Mouse (Mus musculus) midbrain, embryonic 14.5 days (tissue): ENCODE results near the gene Galr2. TPM values are rescaled to one million over a fixed set of nuclear protein-coding genes. Genes with fewer than 3 reads are reported as not detected.

Experiments used
- ATAC-seq: fragments of 200-750 bp; cut with Nextera tagmentation; 2 replicates; pipeline ENCODE4 v1.8.0; 2017; ENCODE audit warnings: moderate number of reproducible peaks, moderate library complexity; ENCODE audit not compliant: low FRiP score, low TSS enrichment
- DNase-seq: peaks from one replicate; pipeline ENCODE4 v3.0.0-alpha.2; 2015
- H3K27ac ChIP-seq: fragments of 300-500 bp; sonication (generic); replicated peaks from 2 replicates; pipeline ENCODE4 v1.5.1; 2014; ENCODE audit warnings: mild to moderate bottlenecking, low read depth, low read length, moderate library complexity
- H3K27me3 ChIP-seq: fragments of 300-500 bp; sonication (generic); 2 replicates; pipeline ENCODE4 v1.6.1; 2014; ENCODE audit warnings: low read length, control low read depth, mixed read lengths; ENCODE audit not compliant: control insufficient read depth, insufficient read depth
- H3K36me3 ChIP-seq: fragments of 300-500 bp; sonication (generic); 2 replicates; pipeline ENCODE4 v1.6.1; 2014; ENCODE audit warnings: low read length, control low read depth; ENCODE audit not compliant: control insufficient read depth, insufficient read depth
- H3K4me1 ChIP-seq: fragments of 300-500 bp; sonication (generic); 2 replicates; pipeline ENCODE4 v1.6.1; 2014; ENCODE audit warnings: mild to moderate bottlenecking, antibody characterized with exemption, low read length, control low read depth; ENCODE audit not compliant: control insufficient read depth, insufficient read depth
- H3K4me2 ChIP-seq: fragments of 300-500 bp; sonication (generic); 2 replicates; pipeline ENCODE4 v1.6.1; 2014; ENCODE audit warnings: mild to moderate bottlenecking, low read length, moderate library complexity
- H3K4me3 ChIP-seq: fragments of 300-500 bp; sonication (generic); replicated peaks from 2 replicates; pipeline ENCODE4 v1.5.1; 2014; ENCODE audit warnings: low read depth, low read length
- H3K9ac ChIP-seq: fragments of 300-500 bp; sonication (generic); replicated peaks from 2 replicates; pipeline ENCODE4 v1.6.1; 2014; ENCODE audit warnings: mild to moderate bottlenecking, low read length, moderate library complexity
- H3K9me3 ChIP-seq: fragments of 300-500 bp; sonication (generic); 2 replicates; pipeline ENCODE4 v1.6.1; 2016; ENCODE audit warnings: low read length, control low read depth, mixed read lengths; ENCODE audit not compliant: control insufficient read depth
- WGBS: fragments of 180-500 bp; shearing (Covaris S2); extraction: QIAGEN DNeasy Blood & Tissue Kit; methylation state at CpG from one replicate; pipeline ENCODE4 v1.1.7; 2014; 5-methylcytosine and 5-hydroxymethylcytosine counted together
- polyA plus RNA-seq: library from polyadenylated mRNA; unstranded; fragments of >200 nt; fragmentation: Nextera tagmentation; extraction: Ambion mirVana; gene quantifications from 2 replicates; pipeline ENCODE4 v1.2.1, GENCODE M21; 2014

Gene Galr2
- polyA plus RNA-seq, 1 experiment from 2014 or later = 0.30 TPM

- Histone ChIP-seq H3K27ac (no peak overlapping the region), H3K9ac (no peak overlapping the region), H3K4me1 (no peaks in the 10 kb centered on the region), H3K4me2 (no peak overlapping the region), H3K36me3 (peaks cover 100% of the 10 kb centered on the region), H3K4me3 (no peak overlapping the region), H3K9me3 (no peaks in the 10 kb centered on the region), H3K27me3 (no peaks in the 10 kb centered on the region)
- ATAC-seq (no peak), DNase-seq (no peak)
- WGBS = 91% methylated on average over 14 of the region's 14 CpGs
Measured at GRCm38 (mm10) chr11:116247502-116248222, 33.1 kb upstream of the Galr2 start.

GRCm38 (mm10) chr11:116250898-116251297, 29.8 kb upstream of the Galr2 start:
- WGBS = 96% methylated on average over 8 of the region's 8 CpGs
- no peak overlapping the region for H3K4me2 ChIP-seq

DNA sequence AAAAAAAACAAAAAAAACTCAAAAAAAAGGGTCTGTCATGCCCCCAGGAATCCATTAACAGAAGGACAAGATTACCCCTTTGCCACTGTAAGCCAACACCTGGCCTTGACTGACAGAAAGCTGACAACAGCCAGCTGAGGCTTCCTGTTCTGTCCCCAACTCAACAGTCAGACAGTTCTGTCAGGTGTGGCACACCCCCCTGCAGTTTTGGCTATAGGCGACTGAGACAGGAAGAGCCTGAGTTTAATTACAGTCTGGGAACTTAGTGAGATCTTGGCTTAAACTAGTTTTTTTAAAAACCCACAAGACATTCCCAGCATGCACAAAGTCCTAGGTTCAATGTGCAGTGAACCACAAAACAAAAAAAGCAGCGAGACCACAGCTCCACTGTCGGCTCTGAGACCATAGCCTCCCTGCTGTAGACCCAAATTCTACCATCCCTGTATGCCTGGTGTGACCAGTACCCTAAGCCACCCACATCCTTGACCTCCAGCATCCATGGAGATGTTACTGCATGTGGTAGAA, 27.6 kb upstream of the Galr2 start:
- WGBS = 91% methylated on average over 3 of the region's 3 CpGs
- no peaks in the 10 kb centered on the region for H3K9me3 ChIP-seq
- DNase-seq = no peak
- no peak for ATAC-seq
- no peaks in the 10 kb centered on the region for H3K4me1 ChIP-seq
- peaks cover 88% of the 10 kb centered on the region for H3K36me3 ChIP-seq
- no peak overlapping the region for H3K27ac ChIP-seq
- H3K4me3 ChIP-seq = no peak overlapping the region
- no peak overlapping the region for H3K9ac ChIP-seq
- no peak overlapping the region for H3K4me2 ChIP-seq
- H3K27me3 ChIP-seq = no peaks in the 10 kb centered on the region

More at GRCm38 (mm10) chr11:116250898-116251297, 29.8 kb upstream of the Galr2 start:
- H3K36me3 ChIP-seq = peaks cover 98% of the 10 kb centered on the region
- H3K9me3 ChIP-seq = no peaks in the 10 kb centered on the region
- no peak for DNase-seq
- no peak for ATAC-seq
- no peaks in the 10 kb centered on the region for H3K4me1 ChIP-seq
- no peaks in the 10 kb centered on the region for H3K27me3 ChIP-seq
- H3K4me3 ChIP-seq = no peak overlapping the region
- H3K9ac ChIP-seq = no peak overlapping the region
- no peak overlapping the region for H3K27ac ChIP-seq

DNA sequence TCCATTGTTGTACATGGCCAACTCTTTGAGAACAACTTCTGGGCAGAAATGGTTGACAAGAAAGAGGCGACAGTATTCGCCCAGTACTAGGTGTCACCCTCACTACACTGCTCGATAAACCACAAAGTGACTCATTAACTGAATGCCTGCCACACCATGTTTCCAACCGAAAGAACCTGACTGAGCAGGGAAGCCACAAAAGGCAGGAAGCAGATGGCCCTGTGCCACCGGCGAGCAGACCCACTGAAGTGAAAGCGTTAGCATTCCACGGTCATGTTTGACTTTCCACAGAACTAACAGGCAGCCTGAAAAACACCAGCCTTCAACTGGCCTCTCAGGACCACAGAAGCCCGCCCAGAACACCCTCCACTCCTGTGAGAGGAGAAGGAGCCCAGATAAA, 26.1 kb upstream of the Galr2 start:
- Histone ChIP-seq H3K27me3 (no peaks in the 10 kb centered on the region), H3K4me2 (no peak overlapping the region), H3K4me3 (no peak overlapping the region), H3K9me3 (no peaks in the 10 kb centered on the region), H3K36me3 (peaks cover 87% of the 10 kb centered on the region), H3K9ac (no peak overlapping the region), H3K4me1 (no peaks in the 10 kb centered on the region), H3K27ac (no peak overlapping the region)
- ATAC-seq (no peak), DNase-seq (no peak)
- 90% methylated on average over 9 of the region's 9 CpGs for WGBS

DNA sequence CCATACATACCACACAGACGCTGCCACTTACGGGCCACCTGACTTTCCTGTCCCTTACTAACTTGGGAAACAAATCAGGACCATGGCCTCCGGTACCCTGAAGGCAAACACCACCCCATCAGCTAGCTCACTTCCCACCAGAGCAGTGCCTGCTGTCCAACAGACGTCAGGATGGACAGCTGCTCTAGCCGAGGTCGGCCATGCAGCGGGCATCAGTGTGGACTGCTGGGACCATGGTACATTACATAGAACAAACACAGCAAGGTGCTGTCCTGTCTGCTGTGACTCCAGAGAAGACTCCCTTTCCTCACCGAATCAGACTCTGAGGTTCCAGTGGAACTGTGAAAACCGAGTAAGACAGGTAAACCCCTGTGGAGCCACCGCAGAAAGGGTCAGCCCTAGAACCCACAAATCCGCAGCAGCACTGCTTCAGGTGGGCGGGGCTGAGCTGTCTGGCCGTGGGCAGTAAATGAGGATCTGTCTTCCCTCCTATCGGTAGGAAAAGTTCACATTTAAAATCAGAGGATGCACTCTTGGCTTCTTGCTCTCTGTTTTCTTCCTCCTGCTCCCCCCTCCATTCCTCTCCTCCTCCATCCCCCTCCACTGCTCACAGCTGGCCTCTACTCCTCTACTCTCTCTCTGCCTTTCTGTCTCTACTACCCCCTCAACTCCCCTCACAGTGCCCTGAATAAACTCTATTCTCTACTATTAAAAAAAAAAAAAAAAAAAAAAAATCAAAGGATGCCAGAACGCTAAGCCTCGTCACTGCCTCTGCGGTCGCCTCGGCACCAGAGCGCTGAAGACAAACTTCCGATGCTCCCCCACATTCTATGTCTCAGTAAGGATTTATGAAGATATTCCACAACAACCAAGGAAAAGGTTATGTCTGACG, 25.4 kb upstream of the Galr2 start:
- H3K4me3 ChIP-seq = no peak overlapping the region
- no peak overlapping the region for H3K4me2 ChIP-seq
- no peaks in the 10 kb centered on the region for H3K27me3 ChIP-seq
- no peaks in the 10 kb centered on the region for H3K9me3 ChIP-seq
- H3K27ac ChIP-seq = no peak overlapping the region
- 87% methylated on average over 22 of the region's 22 CpGs for WGBS
- no peaks in the 10 kb centered on the region for H3K4me1 ChIP-seq
- DNase-seq (no peak), ATAC-seq (no peak)
- no peak overlapping the region for H3K9ac ChIP-seq
- H3K36me3 ChIP-seq = peaks cover 87% of the 10 kb centered on the region

DNA sequence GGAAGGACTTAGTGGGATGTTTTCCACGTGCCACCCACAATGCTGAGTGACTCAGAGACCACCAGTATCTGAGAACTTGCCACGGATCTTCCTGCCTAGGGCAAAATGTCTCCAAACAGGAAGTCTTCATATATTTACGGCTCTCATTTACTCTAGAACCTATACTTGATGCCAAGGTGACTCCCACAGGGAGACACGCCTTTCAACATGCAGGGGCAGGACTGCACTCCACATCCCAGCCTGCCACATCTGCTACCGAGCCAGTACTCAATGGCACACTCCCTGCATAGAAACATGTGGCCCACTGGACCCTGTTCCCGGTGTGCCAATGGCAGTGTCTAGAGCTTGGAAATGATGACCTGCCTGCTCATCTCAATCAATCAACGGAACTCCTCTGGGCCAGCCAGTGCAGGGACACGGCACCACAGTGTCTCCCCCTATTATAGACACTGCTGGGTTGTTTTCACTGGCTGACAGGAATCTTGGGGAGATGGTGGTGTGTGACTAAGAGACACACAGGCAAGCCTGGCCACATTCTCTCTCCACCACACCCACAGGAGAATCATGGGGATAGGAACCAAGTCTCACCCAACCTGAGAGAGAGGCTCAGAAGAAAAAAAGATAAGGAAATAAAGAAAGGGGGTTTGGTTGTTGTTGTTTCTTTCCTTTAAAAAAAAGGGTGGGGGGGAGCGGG, 24.6 kb upstream of the Galr2 start:
- Histone ChIP-seq H3K27ac (no peak overlapping the region), H3K27me3 (no peaks in the 10 kb centered on the region), H3K9ac (no peak overlapping the region), H3K4me3 (no peak overlapping the region), H3K4me2 (no peak overlapping the region), H3K4me1 (no peaks in the 10 kb centered on the region), H3K9me3 (no peaks in the 10 kb centered on the region), H3K36me3 (peaks cover 87% of the 10 kb centered on the region)
- no peak for DNase-seq
- ATAC-seq = no peak
- 94% methylated on average over 9 of the region's 9 CpGs for WGBS

GRCm38 (mm10) chr11:116259461-116259860, 21.3 kb upstream of the Galr2 start:
- H3K4me1 ChIP-seq = no peaks in the 10 kb centered on the region
- peaks cover 87% of the 10 kb centered on the region for H3K36me3 ChIP-seq
- no peaks in the 10 kb centered on the region for H3K27me3 ChIP-seq
- no peak for DNase-seq
- WGBS = 96% methylated on average over 8 of the region's 8 CpGs
- H3K9me3 ChIP-seq = no peaks in the 10 kb centered on the region
- no peak for ATAC-seq
- no peak overlapping the region for H3K27ac ChIP-seq
- H3K4me2 ChIP-seq = no peak overlapping the region
- H3K4me3 ChIP-seq = no peak overlapping the region
- H3K9ac ChIP-seq = no peak overlapping the region

DNA sequence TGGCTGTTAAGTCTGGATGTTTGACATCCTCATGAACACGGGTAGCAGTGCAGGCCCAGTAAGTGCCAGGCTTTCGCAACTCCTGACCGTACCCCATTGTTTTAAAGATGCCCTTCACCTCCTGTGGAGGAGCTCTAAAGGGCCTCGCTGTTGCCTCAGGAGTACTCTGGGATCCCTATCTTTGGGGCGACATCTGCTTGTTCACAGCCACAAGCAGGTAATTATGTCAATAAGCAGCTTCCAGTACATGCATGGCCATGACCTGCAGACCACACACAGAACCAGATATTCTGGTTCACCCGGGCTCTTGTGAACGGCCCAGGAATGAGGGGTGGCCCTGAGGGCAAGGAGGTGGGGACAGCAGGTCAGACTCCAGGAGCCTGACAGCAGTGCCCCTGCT, 20.5 kb upstream of the Galr2 start:
- Histone ChIP-seq H3K27ac (no peak overlapping the region), H3K27me3 (no peaks in the 10 kb centered on the region), H3K36me3 (peaks cover 86% of the 10 kb centered on the region), H3K9me3 (no peaks in the 10 kb centered on the region), H3K4me2 (no peak overlapping the region), H3K4me1 (no peaks in the 10 kb centered on the region), H3K4me3 (no peak overlapping the region), H3K9ac (no peak overlapping the region)
- DNase-seq (no peak), ATAC-seq (no peak)
- WGBS = 93% methylated on average over 7 of the region's 7 CpGs
